Mouse (Mus musculus): ENCODE data around the gene Otulinl. TPM values are rescaled to one million over a fixed set of nuclear protein-coding genes. Genes with fewer than 3 reads are reported as not detected.

Otulinl gene
- polyA plus RNA-seq, 1 experiment from 2014 or later = 9.1 TPM

DNA sequence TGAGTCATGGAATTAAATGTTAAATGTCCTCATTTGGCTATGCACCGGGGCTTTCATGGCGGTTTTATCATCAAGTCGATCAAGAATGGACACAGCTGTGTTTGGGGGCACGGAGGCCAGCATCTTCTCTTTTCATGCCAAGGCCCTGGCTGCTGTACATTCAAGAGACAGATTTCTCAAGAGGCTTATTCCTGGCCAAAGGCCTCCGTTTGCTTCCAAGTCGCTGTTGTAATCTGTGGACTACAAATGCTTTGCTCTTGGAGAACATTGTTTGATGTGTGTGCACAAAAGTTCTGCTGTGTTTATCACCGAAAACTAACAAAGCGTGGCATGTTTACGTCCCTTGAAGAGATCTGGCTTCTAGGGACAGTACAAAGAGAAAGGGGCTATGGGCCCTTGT lies 29.3 kb upstream of the Otulinl start:
- ATAC-seq (ENCODE audit: insufficient number of reproducible peaks, low FRiP score, low TSS enrichment, low read depth) (no peak), DNase-seq (ENCODE audit: low spot score) (no peak)
- 88% methylated on average over 9 of the region's 9 CpGs for WGBS
- no peak overlapping the region for H3K9ac ChIP-seq (ENCODE audit: low read length)
- no peaks in the 10 kb centered on the region for H3K27me3 ChIP-seq (ENCODE audit: control insufficient read depth, insufficient read depth, low read length)
- H3K27ac ChIP-seq (replicated peaks; ENCODE audit: low read depth, low read length) = no peak overlapping the region
- no peak overlapping the region for H3K4me3 ChIP-seq (ENCODE audit: low read depth, low read length)
- H3K9me3 ChIP-seq (ENCODE audit: control insufficient read depth, low read length) = no peaks in the 10 kb centered on the region
- no peaks in the 10 kb centered on the region for H3K36me3 ChIP-seq (ENCODE audit: control insufficient read depth, insufficient read depth, low read length)
- H3K4me1 ChIP-seq (ENCODE audit: control insufficient read depth, insufficient read depth, low read length) = no peaks in the 10 kb centered on the region
- no peak overlapping the region for H3K4me2 ChIP-seq (ENCODE audit: low read depth, severe bottlenecking)

- Histone ChIP-seq H3K27ac (replicated peaks; ENCODE audit: low read depth, low read length) (no peak overlapping the region), H3K27me3 (ENCODE audit: control insufficient read depth, insufficient read depth, low read length) (no peaks in the 10 kb centered on the region), H3K9ac (ENCODE audit: low read length) (no peak overlapping the region), H3K9me3 (ENCODE audit: control insufficient read depth, low read length) (no peaks in the 10 kb centered on the region), H3K4me2 (ENCODE audit: low read depth, severe bottlenecking) (no peak overlapping the region), H3K4me3 (ENCODE audit: low read depth, low read length) (no peak overlapping the region), H3K36me3 (ENCODE audit: control insufficient read depth, insufficient read depth, low read length) (no peaks in the 10 kb centered on the region), H3K4me1 (ENCODE audit: control insufficient read depth, insufficient read depth, low read length) (no peaks in the 10 kb centered on the region)
- no peak for DNase-seq (ENCODE audit: low spot score)
- WGBS = 88% methylated on average over 7 of the region's 7 CpGs
- ATAC-seq (ENCODE audit: insufficient number of reproducible peaks, low FRiP score, low TSS enrichment, low read depth) = no peak
These were observed 27.7 kb upstream of the Otulinl start for GRCm38 (mm10) chr15:27708968-27709612.

- Histone ChIP-seq H3K9ac (ENCODE audit: low read length) (no peak overlapping the region), H3K4me1 (ENCODE audit: control insufficient read depth, insufficient read depth, low read length) (no peaks in the 10 kb centered on the region), H3K9me3 (ENCODE audit: control insufficient read depth, low read length) (no peaks in the 10 kb centered on the region), H3K4me2 (ENCODE audit: low read depth, severe bottlenecking) (no peak overlapping the region), H3K27me3 (ENCODE audit: control insufficient read depth, insufficient read depth, low read length) (no peaks in the 10 kb centered on the region), H3K4me3 (ENCODE audit: low read depth, low read length) (no peak overlapping the region), H3K36me3 (ENCODE audit: control insufficient read depth, insufficient read depth, low read length) (no peaks in the 10 kb centered on the region), H3K27ac (replicated peaks; ENCODE audit: low read depth, low read length) (no peak overlapping the region)
- ATAC-seq (ENCODE audit: insufficient number of reproducible peaks, low FRiP score, low TSS enrichment, low read depth) = no peak
- DNase-seq (ENCODE audit: low spot score) = no peak
- WGBS = 67% methylated on average over 3 of the region's 3 CpGs
These were observed 27.1 kb upstream of the Otulinl start for GRCm38 (mm10) chr15:27708499-27708898.

DNA sequence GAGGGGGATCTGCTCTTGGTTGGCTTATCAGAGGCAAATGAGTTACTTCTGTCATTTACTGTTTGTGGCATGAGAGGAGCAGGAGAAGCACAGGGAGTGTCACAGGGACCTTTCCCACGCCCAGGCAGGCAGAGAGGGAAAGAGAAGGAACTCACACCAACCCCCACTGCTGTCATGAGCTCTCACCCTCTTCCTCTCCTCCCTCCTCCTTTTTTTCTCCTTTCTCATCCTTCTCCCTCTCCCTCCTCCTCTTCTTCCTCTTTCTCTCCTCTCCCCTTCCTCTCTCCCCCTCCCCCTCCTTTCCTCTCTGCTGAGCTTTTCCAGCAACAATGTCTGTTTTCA lies 21.6 kb upstream of the Otulinl start:
- 60% methylated on average over 1 of the region's 1 CpGs for WGBS
- Histone ChIP-seq H3K4me2 (ENCODE audit: low read depth, severe bottlenecking) (no peak overlapping the region), H3K27me3 (ENCODE audit: control insufficient read depth, insufficient read depth, low read length) (no peaks in the 10 kb centered on the region), H3K4me1 (ENCODE audit: control insufficient read depth, insufficient read depth, low read length) (0 out of 2 replicates have a peak, but pooled peaks cover 4% of the 10 kb centered on the region), H3K9ac (ENCODE audit: low read length) (no peak overlapping the region), H3K4me3 (ENCODE audit: low read depth, low read length) (no peak overlapping the region), H3K36me3 (ENCODE audit: control insufficient read depth, insufficient read depth, low read length) (no peaks in the 10 kb centered on the region), H3K27ac (replicated peaks; ENCODE audit: low read depth, low read length) (no peak overlapping the region), H3K9me3 (ENCODE audit: control insufficient read depth, low read length) (no peaks in the 10 kb centered on the region)
- no peak for DNase-seq (ENCODE audit: low spot score)
- no peak for ATAC-seq (ENCODE audit: insufficient number of reproducible peaks, low FRiP score, low TSS enrichment, low read depth)

DNA sequence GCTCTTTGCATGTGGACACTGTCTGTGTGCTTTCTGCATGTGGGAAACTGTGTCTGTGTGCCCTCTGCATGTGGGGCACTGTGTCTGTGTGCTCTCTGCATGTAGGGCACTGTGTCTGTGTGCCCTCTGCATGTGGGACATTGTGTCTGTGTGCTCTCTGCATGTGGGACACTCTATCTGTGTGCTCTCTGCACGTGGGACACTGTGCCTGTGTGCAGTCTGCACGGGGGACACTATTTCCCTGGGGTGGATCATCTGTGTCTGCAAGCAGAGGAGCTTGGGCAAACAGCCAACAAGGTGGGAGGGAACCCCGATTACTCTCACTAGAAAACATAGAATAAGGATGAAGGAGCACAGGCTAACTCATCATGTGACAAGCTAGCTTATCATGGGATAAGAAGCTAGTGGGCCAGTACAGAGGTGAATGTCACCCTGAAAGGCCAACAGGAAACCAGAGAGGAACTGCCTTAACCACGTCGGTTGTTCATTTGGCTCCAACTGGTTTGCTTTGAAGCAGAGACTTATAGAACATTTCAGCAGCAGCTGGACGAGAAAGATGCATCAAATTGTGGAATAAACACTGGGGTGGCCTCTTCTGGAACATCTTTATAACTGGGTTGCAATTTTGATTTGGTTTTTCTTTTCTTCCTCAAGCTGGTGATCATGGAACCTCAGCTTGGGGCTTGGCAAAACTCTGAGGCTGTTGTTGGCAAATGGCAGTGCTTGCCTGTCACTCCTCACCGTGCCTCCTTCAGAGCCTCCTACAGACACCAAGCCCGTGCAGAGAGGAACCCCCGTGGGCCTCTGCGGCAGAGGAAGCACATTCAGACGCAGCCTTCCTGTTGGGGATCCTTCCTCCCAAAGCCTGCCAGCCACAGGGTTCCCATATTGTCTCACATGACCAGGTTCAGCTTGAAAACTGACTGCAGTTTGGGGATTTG lies 20.9 kb upstream of the Otulinl start:
- 57% methylated on average over 11 of the region's 11 CpGs for WGBS
- no peak overlapping the region for H3K9ac ChIP-seq (ENCODE audit: low read length)
- 0 out of 2 replicates have a peak, but pooled peaks cover 4% of the 10 kb centered on the region for H3K4me1 ChIP-seq (ENCODE audit: control insufficient read depth, insufficient read depth, low read length)
- H3K27me3 ChIP-seq (ENCODE audit: control insufficient read depth, insufficient read depth, low read length) = no peaks in the 10 kb centered on the region
- no peak for ATAC-seq (ENCODE audit: insufficient number of reproducible peaks, low FRiP score, low TSS enrichment, low read depth)
- H3K9me3 ChIP-seq (ENCODE audit: control insufficient read depth, low read length) = no peaks in the 10 kb centered on the region
- no peak for DNase-seq (ENCODE audit: low spot score)
- no peak overlapping the region for H3K4me2 ChIP-seq (ENCODE audit: low read depth, severe bottlenecking)
- H3K27ac ChIP-seq (replicated peaks; ENCODE audit: low read depth, low read length) = no peak overlapping the region
- no peak overlapping the region for H3K4me3 ChIP-seq (ENCODE audit: low read depth, low read length)
- no peaks in the 10 kb centered on the region for H3K36me3 ChIP-seq (ENCODE audit: control insufficient read depth, insufficient read depth, low read length)

DNA sequence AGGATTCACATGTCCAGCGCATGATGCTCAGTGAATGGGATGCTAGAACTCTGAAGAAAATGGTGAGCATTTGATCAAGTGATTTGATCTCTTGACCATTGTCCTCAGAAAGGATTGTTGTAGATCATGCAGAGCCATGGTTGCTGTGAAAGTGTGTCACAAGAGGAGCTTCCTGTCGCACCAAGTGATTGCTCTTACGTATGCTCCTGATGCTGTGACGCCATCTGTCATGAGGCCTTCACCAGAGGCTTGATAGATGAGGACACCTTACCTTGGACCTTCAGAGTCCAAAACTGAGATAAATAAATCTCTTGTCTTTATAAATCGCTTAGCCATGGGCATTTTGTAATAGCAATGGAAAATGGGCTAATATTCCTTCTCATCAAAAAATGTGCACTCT lies 16.3 kb upstream of the Otulinl start:
- Histone ChIP-seq H3K9me3 (ENCODE audit: control insufficient read depth, low read length) (no peaks in the 10 kb centered on the region), H3K4me1 (ENCODE audit: control insufficient read depth, insufficient read depth, low read length) (0 out of 2 replicates have a peak, but pooled peaks cover under 1% of the 10 kb centered on the region), H3K36me3 (ENCODE audit: control insufficient read depth, insufficient read depth, low read length) (no peaks in the 10 kb centered on the region), H3K27ac (replicated peaks; ENCODE audit: low read depth, low read length) (no peak overlapping the region), H3K4me3 (ENCODE audit: low read depth, low read length) (no peak overlapping the region), H3K27me3 (ENCODE audit: control insufficient read depth, insufficient read depth, low read length) (no peaks in the 10 kb centered on the region), H3K4me2 (ENCODE audit: low read depth, severe bottlenecking) (no peak overlapping the region), H3K9ac (ENCODE audit: low read length) (no peak overlapping the region)
- DNase-seq (ENCODE audit: low spot score) (no peak), ATAC-seq (ENCODE audit: insufficient number of reproducible peaks, low FRiP score, low TSS enrichment, low read depth) (no peak)
- 92% methylated on average over 5 of the region's 5 CpGs for WGBS

GRCm38 (mm10) chr15:27693235-27693634 lies 11.9 kb upstream of the Otulinl start:
- Histone ChIP-seq H3K27ac (replicated peaks; ENCODE audit: low read depth, low read length) (no peak overlapping the region), H3K4me1 (ENCODE audit: control insufficient read depth, insufficient read depth, low read length) (no peaks in the 10 kb centered on the region), H3K9me3 (ENCODE audit: control insufficient read depth, low read length) (no peaks in the 10 kb centered on the region), H3K4me3 (ENCODE audit: low read depth, low read length) (no peak overlapping the region), H3K36me3 (ENCODE audit: control insufficient read depth, insufficient read depth, low read length) (no peaks in the 10 kb centered on the region), H3K27me3 (ENCODE audit: control insufficient read depth, insufficient read depth, low read length) (no peaks in the 10 kb centered on the region), H3K4me2 (ENCODE audit: low read depth, severe bottlenecking) (no peak overlapping the region), H3K9ac (ENCODE audit: low read length) (no peak overlapping the region)
- DNase-seq (ENCODE audit: low spot score) (no peak), ATAC-seq (ENCODE audit: insufficient number of reproducible peaks, low FRiP score, low TSS enrichment, low read depth) (no peak)
- WGBS = 91% methylated on average over 10 of the region's 10 CpGs

- H3K9ac ChIP-seq (ENCODE audit: low read length) = no peak overlapping the region
- H3K36me3 ChIP-seq (ENCODE audit: control insufficient read depth, insufficient read depth, low read length) = no peaks in the 10 kb centered on the region
- H3K4me1 ChIP-seq (ENCODE audit: control insufficient read depth, insufficient read depth, low read length) = no peaks in the 10 kb centered on the region
- no peak overlapping the region for H3K4me2 ChIP-seq (ENCODE audit: low read depth, severe bottlenecking)
- H3K9me3 ChIP-seq (ENCODE audit: control insufficient read depth, low read length) = no peaks in the 10 kb centered on the region
- H3K27me3 ChIP-seq (ENCODE audit: control insufficient read depth, insufficient read depth, low read length) = no peaks in the 10 kb centered on the region
- DNase-seq (ENCODE audit: low spot score) (no peak), ATAC-seq (ENCODE audit: insufficient number of reproducible peaks, low FRiP score, low TSS enrichment, low read depth) (no peak)
- 85% methylated on average over 7 of the region's 7 CpGs for WGBS
- H3K27ac ChIP-seq (replicated peaks; ENCODE audit: low read depth, low read length) = no peak overlapping the region
- no peak overlapping the region for H3K4me3 ChIP-seq (ENCODE audit: low read depth, low read length)
These were observed 10.8 kb upstream of the Otulinl start for GRCm38 (mm10) chr15:27692161-27692560.

Measured in limb, embryonic 11.5 days (tissue).